Mouse (Mus musculus): ENCODE data around the gene Xcr1.

DNA sequence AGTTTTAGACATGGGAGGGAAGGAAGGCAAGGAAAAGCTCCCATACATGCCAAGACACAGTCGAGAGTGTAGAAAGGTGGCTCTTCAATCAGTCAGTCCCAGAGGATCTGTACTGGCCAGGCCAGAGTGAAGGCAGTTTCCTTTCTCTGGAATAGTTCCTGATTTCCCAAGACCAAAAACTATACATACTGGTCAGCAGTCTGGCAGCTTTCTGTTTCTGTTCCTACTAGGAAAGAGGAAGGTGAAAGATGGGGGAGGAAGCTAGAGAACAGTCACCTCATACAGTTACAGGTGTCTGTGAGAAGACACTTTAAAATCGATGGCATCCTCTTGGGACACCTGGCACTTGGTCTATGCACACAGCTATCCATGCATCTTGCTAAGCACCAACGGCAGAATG is 46.4 kb downstream of the Xcr1 start:
- no peak for TF ChIP-seq CTCF (IDR thresholded peaks at IDR 0.05; ENCODE audit: borderline replicate concordance, extremely low read depth, insufficient read depth, insufficient read length)
- no peak for TF ChIP-seq POLR2A (IDR thresholded peaks at IDR 0.05; ENCODE audit: borderline replicate concordance, extremely low read depth, insufficient read depth, insufficient read length, poor library complexity, severe bottlenecking)
